Mouse (Mus musculus) heart, postnatal 10 days (tissue): ENCODE results near the gene Xpo5. TPM values are rescaled to one million over a fixed set of nuclear protein-coding genes. Genes with fewer than 3 reads are reported as not detected.
A peak's percentile ranks its signal among the peaks of the same experiment; 100 is the strongest.

Source experiments
- DNase-seq, 2 experiments: peaks; one replicate each; pipeline ENCODE4 v3.0.0; 2021
- intact Hi-C: fragments of 180-260 bp; cut with DNase I; formaldehyde crosslinking; loops from one replicate; pipeline ENCODE4 v1.15.1; 2025
- microRNA-seq, 2 experiments: library from miRNA; unstranded; fragments of <30 nt; microRNA quantifications; one replicate each; pipeline ENCODE4 v1.2.0; 2022
- total RNA-seq, 2 experiments: library from RNA; stranded (reverse); gene quantifications; 2 replicates each; pipeline ENCODE4 v1.2.3; 2021

Xpo5 gene
- total RNA-seq, 2 experiments from 2014 or later, result 21.6 to 27.4 TPM

GRCm38 (mm10) chr17:46278011-46278765, 75.6 kb downstream of the Xpo5 start:
- no peak for DNase-seq
- intact Hi-C loops, result no loop called here

GRCm38 (mm10) chr17:46282483-46283123, 80.0 kb downstream of the Xpo5 start, which contains the start of gene Tjap1:
TSS of gene Tjap1 (minus strand) at chr17:46283026.
- intact Hi-C loops, result no loop called here
- peak; percentile 92 to 93 for DNase-seq

GRCm38 (mm10) chr17:46283140-46283539, 80.6 kb downstream of the Xpo5 start:
- no peak for DNase-seq
- intact Hi-C loops, result no loop called here

- no peak for DNase-seq
- intact Hi-C loops, result no loop called here
Observed at GRCm38 (mm10) chr17:46283911-46284310, 81.3 kb downstream of the Xpo5 start.

GRCm38 (mm10) chr17:46284653-46285052, 82.1 kb downstream of the Xpo5 start:
- intact Hi-C loops, result no loop called here
- no peak for DNase-seq

- no peak for DNase-seq
- intact Hi-C loops, result no loop called here
Observed at GRCm38 (mm10) chr17:46285407-46285806, 82.8 kb downstream of the Xpo5 start.

GRCm38 (mm10) chr17:46287678-46288095, 85.1 kb downstream of the Xpo5 start:
- intact Hi-C loops, result no loop called here

More at GRCm38 (mm10) chr17:46287678-46288095, 85.1 kb downstream of the Xpo5 start:
- DNase-seq, result peak; percentile 79 to 85

Small RNAs within 50 kb of the gene (microRNA-seq; reads per million reads assigned to microRNA genes)
- 0 reads per million in 2 experiments for gene Mir693

Other genes with a start within 250 kb of the Xpo5 start
- 100 to 1,000 TPM; 231 to 234 TPM for gene Vegfa, start 170.4 kb upstream of the Xpo5 start, total RNA-seq
- gene Mrps18a, start 91.8 kb upstream of the Xpo5 start, total RNA-seq, result 100 to 1,000 TPM; 121 to 129 TPM
- 1 to 10 TPM; 1.3 to 2.3 TPM for gene Rsph9, start 58.6 kb upstream of the Xpo5 start, total RNA-seq
- 10 to 100 TPM; 18.5 to 21.6 TPM for gene Mad2l1bp, start 49.2 kb upstream of the Xpo5 start, total RNA-seq
- gene Gtpbp2, start 41.8 kb upstream of the Xpo5 start, total RNA-seq, result 10 to 100 TPM; 83.5 to 84.8 TPM
- 10 to 100 TPM; 11.6 to 15.9 TPM for gene Polh, start 137 bp upstream of the Xpo5 start, total RNA-seq
- gene Polr1c, start 45.3 kb downstream of the Xpo5 start, total RNA-seq, result 10 to 100 TPM; 23.8 to 26.9 TPM
- 10 to 100 TPM; 69.3 to 75.1 TPM for gene Yipf3, start 45.3 kb downstream of the Xpo5 start, total RNA-seq
- under 1 TPM; 0.38 to 0.40 TPM for gene Lrrc73, start 50.7 kb downstream of the Xpo5 start, total RNA-seq
- 10 to 100 TPM; 54.0 to 56.3 TPM for gene Tjap1, start 80.2 kb downstream of the Xpo5 start, total RNA-seq
- 1 to 10 TPM in 1 of 2 experiments, under 1 TPM in 1; 0.57 to 1.0 TPM for gene Dlk2, start 94.6 kb downstream of the Xpo5 start, total RNA-seq
- gene Abcc10, start 125.6 kb downstream of the Xpo5 start, total RNA-seq, result 1 to 10 TPM; 5.4 to 6.1 TPM
- gene Zfp318, start 180.9 kb downstream of the Xpo5 start, total RNA-seq, result 10 to 100 TPM; 22.5 to 25.3 TPM
- under 1 TPM in 1 of 2 experiments, not detected in 1; 0.26 TPM for gene Crip3, start 226.1 kb downstream of the Xpo5 start, total RNA-seq
- gene Slc22a7, start 235.7 kb downstream of the Xpo5 start, total RNA-seq, result not detected